Mouse (Mus musculus) heart, embryonic 12.5 days (tissue): ENCODE measurements at regions not wholly inside any gene's neighbourhood (a gene's known extent, or its start where the extent isn't known, plus 50 kb on each side); places are given as distances from the start of the nearest gene placed in this dataset.
A peak's percentile ranks its signal among the peaks of the same experiment; 100 is the strongest.

ENCODE experiments used
- ATAC-seq: fragments of 200-750 bp; cut with Nextera tagmentation; 2 replicates; pipeline ENCODE4 v1.8.0; 2017; ENCODE audit warnings: moderate TSS enrichment, moderate library complexity; ENCODE audit not compliant: insufficient number of reproducible peaks, low FRiP score
- H3K27ac ChIP-seq: fragments of 300-500 bp; sonication (generic); 2 replicates; pipeline ENCODE4 v1.5.1; 2016; ENCODE audit warnings: mild to moderate bottlenecking, moderate library complexity; ENCODE audit not compliant: poor library complexity, severe bottlenecking
- H3K27me3 ChIP-seq: fragments of 300-500 bp; sonication (generic); replicated peaks from 2 replicates; pipeline ENCODE4 v1.6.1; 2016; ENCODE audit warnings: mild to moderate bottlenecking, moderate library complexity
- H3K36me3 ChIP-seq: fragments of 300-500 bp; sonication (generic); 2 replicates; pipeline ENCODE4 v1.6.1; 2016; ENCODE audit warnings: mild to moderate bottlenecking, moderate library complexity
- H3K4me1 ChIP-seq: fragments of 300-500 bp; sonication (generic); replicated peaks from 2 replicates; pipeline ENCODE4 v1.6.1; 2016; ENCODE audit warnings: mild to moderate bottlenecking
- H3K4me2 ChIP-seq: fragments of 300-500 bp; sonication (generic); 2 replicates; pipeline ENCODE4 v1.6.1; 2016; ENCODE audit warnings: mild to moderate bottlenecking, moderate library complexity
- H3K4me3 ChIP-seq: fragments of 300-500 bp; sonication (generic); 2 replicates; pipeline ENCODE4 v1.5.1; 2016; ENCODE audit warnings: mild to moderate bottlenecking
- H3K9ac ChIP-seq: fragments of 300-500 bp; sonication (generic); 2 replicates; pipeline ENCODE4 v1.6.1; 2016; ENCODE audit warnings: mild to moderate bottlenecking, moderate library complexity
- H3K9me3 ChIP-seq: fragments of 300-500 bp; sonication (generic); replicated peaks from 2 replicates; pipeline ENCODE4 v1.6.1; 2016; ENCODE audit warnings: mild to moderate bottlenecking, moderate library complexity
- WGBS: fragments of 180-500 bp; shearing (Covaris S2); methylation state at CpG from one replicate; pipeline ENCODE4 v1.1.7; 2016; 5-methylcytosine and 5-hydroxymethylcytosine counted together

DNA sequence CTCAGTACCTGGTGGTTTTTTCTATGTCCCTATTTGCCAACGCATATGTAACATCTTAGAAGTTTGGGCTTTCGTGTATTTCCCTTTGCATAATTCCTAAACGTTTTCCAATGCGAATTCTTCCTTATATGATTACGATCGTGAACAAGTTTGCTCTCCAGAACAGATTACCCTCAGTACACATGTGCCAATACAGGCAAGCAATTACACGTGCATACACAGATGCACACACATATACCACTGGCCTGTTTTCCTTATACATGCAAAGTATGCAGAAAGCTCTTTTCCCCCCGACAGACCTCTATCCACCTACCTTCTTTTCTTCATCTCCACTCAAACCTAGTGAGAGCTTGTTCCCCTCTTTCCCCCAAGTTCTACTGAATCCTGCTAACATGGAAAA lies 144.1 kb downstream of the Csl start:
- Histone ChIP-seq H3K27ac (no peak overlapping the region), H3K27me3 (no peaks in the 10 kb centered on the region), H3K36me3 (no peaks in the 10 kb centered on the region), H3K4me3 (no peak overlapping the region), H3K4me2 (no peak overlapping the region), H3K4me1 (no peaks in the 10 kb centered on the region), H3K9me3 (no peaks in the 10 kb centered on the region), H3K9ac (no peak overlapping the region)
- no peak for ATAC-seq
- WGBS: 79% methylated on average over 8 of the region's 8 CpGs

DNA sequence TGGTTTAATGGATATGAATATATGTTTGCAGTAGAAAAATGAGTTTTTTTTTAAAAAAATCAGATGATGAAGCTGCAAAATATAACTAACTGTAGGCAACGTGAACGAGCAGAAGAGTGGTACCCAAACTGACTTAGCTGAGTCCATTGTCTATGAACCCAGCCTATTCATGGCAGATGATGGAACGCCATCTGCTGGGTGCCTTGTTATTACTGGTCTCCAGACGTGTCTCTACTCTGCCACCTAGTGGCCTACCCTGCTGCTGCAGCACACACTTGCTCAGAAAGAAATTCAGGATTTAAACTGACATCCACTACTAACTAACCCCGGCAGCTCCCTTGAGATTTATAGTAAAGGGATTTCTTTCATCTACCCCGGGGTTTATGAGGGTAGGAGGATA lies 143.7 kb downstream of the Csl start:
- no peaks in the 10 kb centered on the region for H3K4me1 ChIP-seq
- 17% methylated on average over 6 of the region's 6 CpGs for WGBS
- H3K27me3 ChIP-seq: no peaks in the 10 kb centered on the region
- no peak overlapping the region for H3K27ac ChIP-seq
- no peak overlapping the region for H3K4me2 ChIP-seq
- H3K9me3 ChIP-seq: no peaks in the 10 kb centered on the region
- no peaks in the 10 kb centered on the region for H3K36me3 ChIP-seq
- H3K9ac ChIP-seq: no peak overlapping the region
- H3K4me3 ChIP-seq: no peak overlapping the region
- ATAC-seq: no peak

DNA sequence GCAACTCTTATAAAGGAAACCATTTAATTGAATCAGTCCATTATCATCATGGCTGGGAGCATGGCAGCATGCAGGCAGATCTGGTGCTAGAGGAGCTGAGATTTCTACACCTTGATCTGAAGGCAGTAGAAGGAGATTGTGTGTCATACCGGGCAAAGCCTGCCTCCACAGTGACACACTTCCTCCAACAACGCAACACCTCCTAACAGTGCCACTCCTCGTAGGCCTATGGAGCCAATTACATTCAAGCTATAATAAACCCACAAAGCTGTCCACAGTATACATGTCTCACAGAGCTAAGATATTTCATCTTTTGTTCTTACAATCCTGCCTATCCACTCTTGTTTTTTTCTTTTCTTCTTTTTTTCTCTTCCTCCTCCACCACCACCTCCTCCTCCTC lies 141.8 kb downstream of the Csl start:
- H3K27me3 ChIP-seq: no peaks in the 10 kb centered on the region
- no peak for ATAC-seq
- WGBS: 68% methylated on average over 3 of the region's 3 CpGs

DNA sequence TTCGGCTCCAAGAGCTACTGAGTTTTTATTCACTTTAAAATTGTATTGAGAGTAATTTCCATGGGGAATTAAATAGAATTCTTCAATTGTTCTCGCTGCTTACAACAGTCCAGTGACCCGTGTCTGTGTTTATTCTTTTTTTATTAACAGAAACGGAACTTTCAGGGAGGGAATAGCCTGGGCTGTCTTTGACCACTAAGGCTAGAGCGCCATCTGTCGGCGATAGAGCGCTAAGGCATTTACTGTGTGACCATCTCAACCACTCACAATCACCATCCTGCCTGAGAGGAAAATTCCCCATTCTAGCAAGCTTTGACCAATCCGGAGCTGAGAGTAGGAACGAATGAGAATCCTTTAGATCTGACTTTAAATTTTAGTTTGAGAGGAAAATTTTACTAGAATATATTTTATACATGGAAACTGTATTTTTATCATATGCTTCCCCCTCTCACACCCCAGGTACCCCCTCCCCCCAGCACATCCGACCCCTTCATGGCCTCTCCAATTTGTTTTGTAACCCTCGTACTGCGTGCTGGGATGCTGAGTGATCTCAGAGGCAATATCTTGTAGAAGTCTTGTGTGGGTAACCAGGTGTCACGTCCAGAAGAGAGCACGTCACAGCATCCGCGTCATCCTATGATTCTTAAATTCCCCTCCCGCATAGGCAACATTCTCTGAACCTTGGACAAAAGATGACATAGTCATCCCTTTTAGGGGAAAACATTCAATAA lies 139.9 kb downstream of the Csl start:
- H3K4me2 ChIP-seq: no peak overlapping the region
- ATAC-seq: 0 out of 2 replicates have a peak, but pooled peaks have one; percentile 33
- H3K27me3 ChIP-seq: no peaks in the 10 kb centered on the region
- no peaks in the 10 kb centered on the region for H3K9me3 ChIP-seq
- 0 out of 2 replicates have a peak, but pooled peaks cover 4% of the 10 kb centered on the region for H3K4me1 ChIP-seq
- WGBS: 48% methylated on average over 18 of the region's 18 CpGs
- no peak overlapping the region for H3K27ac ChIP-seq
- H3K4me3 ChIP-seq: no peak overlapping the region
- no peaks in the 10 kb centered on the region for H3K36me3 ChIP-seq
- no peak overlapping the region for H3K9ac ChIP-seq

More for the DNA sequence above, 141.8 kb downstream of the Csl start:
- no peak overlapping the region for H3K9ac ChIP-seq
- H3K36me3 ChIP-seq: no peaks in the 10 kb centered on the region
- H3K4me2 ChIP-seq: no peak overlapping the region
- no peak overlapping the region for H3K27ac ChIP-seq
- H3K9me3 ChIP-seq: no peaks in the 10 kb centered on the region
- H3K4me1 ChIP-seq: 0 out of 2 replicates have a peak, but pooled peaks cover 4% of the 10 kb centered on the region
- no peak overlapping the region for H3K4me3 ChIP-seq

DNA sequence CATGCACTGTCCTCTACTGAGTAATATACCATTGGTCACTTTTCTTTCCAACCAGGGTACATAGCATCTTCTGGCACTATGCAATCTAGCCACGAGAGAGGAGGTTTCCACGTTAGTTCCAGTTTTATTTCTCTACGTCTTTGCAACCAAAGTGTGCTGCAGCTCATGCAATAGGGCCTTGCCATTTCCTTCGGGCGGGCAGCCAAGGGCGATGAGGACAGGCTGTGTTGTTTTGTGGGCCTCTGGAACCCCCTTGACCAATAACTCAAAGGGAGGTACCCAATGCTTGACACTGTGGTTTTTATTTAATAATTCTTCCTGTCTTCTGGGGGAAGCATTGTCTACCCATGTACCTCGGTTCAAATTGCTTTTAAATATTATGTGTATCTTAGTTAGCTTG lies 139.0 kb downstream of the Csl start:
- Histone ChIP-seq H3K9ac (no peak overlapping the region), H3K27ac (no peak overlapping the region), H3K4me1 (0 out of 2 replicates have a peak, but pooled peaks cover 4% of the 10 kb centered on the region), H3K4me3 (no peak overlapping the region), H3K36me3 (no peaks in the 10 kb centered on the region), H3K9me3 (no peaks in the 10 kb centered on the region), H3K27me3 (no peaks in the 10 kb centered on the region), H3K4me2 (no peak overlapping the region)
- 83% methylated on average over 7 of the region's 7 CpGs for WGBS
- no peak for ATAC-seq

DNA sequence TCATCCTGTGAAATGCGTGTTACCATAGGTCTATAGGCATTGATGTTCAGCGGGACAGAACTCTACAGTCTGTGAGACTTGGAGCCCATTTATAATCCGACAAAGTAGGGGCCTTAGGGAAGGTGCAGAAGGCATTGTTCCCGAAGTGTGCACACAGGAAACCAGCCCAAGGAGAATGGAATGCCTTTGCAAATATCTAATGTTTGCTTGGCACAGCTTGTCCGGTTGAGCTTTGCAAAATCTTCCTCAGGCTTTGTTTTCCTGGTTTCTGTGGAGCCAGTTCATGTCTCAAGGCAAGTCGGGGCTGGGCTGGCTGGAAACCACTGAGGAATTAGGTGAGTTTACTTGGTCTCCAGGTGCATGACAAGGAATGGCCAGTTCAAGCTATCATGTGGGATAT lies 132.1 kb downstream of the Csl start:
- Histone ChIP-seq H3K4me3 (no peak overlapping the region), H3K27ac (no peak overlapping the region), H3K4me1 (no peaks in the 10 kb centered on the region), H3K27me3 (no peaks in the 10 kb centered on the region), H3K9ac (no peak overlapping the region), H3K36me3 (no peaks in the 10 kb centered on the region), H3K9me3 (no peaks in the 10 kb centered on the region), H3K4me2 (no peak overlapping the region)
- 76% methylated on average over 6 of the region's 6 CpGs for WGBS
- no peak for ATAC-seq

DNA sequence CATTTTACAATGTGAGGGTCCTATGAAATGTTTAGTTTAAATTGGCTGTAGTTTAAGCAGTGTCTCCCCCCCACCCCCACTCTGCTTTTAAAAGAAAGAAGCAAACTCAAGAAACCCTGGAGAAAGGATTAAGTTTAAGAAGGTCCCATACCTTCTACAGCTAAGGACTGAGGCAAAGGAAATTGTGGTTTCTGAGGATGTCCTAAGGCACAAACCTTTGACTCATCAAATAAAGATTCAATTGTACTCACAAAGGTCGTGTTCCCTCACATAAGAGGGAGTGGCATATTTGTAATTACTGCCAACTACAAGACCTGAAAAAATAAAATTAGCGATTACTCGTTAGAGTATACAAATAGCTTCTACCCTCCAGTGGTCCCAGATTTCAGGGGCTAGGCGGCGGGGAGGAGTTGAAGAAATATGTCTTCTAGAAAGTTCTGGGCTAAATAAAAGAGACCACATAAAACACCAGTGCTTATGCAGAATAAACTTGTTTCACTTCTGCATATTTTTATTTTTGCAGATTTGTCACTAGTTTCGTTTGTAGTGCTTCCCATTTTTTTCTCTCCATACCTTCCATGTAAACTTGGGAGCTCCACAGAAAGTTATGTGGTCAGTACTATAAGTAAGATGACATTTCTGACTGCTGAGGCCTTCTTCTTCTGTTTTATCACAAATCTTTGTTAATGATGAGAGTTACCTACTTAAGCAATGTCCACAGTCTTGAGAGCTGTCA lies 127.0 kb downstream of the Csl start:
- Histone ChIP-seq H3K27ac (no peak overlapping the region), H3K27me3 (no peaks in the 10 kb centered on the region), H3K4me2 (no peak overlapping the region), H3K9me3 (no peaks in the 10 kb centered on the region), H3K9ac (no peak overlapping the region), H3K4me1 (no peaks in the 10 kb centered on the region), H3K36me3 (no peaks in the 10 kb centered on the region), H3K4me3 (no peak overlapping the region)
- ATAC-seq: no peak
- WGBS: 81% methylated on average over 6 of the region's 6 CpGs

DNA sequence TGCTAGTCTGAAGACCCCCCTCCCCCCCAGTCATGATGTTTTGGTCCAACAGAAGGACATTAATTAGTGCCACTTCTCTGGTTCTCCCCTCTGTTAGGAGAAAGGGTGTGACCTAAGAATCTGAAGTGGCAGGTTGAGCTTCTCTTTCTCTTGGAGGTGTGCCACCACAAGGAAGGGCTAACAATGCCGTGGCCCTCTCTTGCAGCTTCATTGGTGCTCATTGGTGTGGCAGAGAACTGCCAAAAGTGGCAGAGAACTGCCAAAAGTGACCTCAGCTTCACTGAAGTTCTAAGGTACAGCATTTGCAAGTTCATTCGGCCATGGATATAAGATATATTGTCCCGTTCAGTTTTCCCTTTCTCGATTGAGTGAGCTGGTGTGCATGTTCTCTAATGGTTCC lies 123.7 kb downstream of the Csl start:
- no peak overlapping the region for H3K9ac ChIP-seq
- H3K4me2 ChIP-seq: no peak overlapping the region
- no peak overlapping the region for H3K27ac ChIP-seq
- no peaks in the 10 kb centered on the region for H3K9me3 ChIP-seq
- H3K36me3 ChIP-seq: no peaks in the 10 kb centered on the region
- 81% methylated on average over 4 of the region's 4 CpGs for WGBS
- no peaks in the 10 kb centered on the region for H3K4me1 ChIP-seq
- H3K27me3 ChIP-seq: no peaks in the 10 kb centered on the region; the same call in 1 of the 2 replicates
- H3K4me3 ChIP-seq: no peak overlapping the region
- no peak for ATAC-seq

DNA sequence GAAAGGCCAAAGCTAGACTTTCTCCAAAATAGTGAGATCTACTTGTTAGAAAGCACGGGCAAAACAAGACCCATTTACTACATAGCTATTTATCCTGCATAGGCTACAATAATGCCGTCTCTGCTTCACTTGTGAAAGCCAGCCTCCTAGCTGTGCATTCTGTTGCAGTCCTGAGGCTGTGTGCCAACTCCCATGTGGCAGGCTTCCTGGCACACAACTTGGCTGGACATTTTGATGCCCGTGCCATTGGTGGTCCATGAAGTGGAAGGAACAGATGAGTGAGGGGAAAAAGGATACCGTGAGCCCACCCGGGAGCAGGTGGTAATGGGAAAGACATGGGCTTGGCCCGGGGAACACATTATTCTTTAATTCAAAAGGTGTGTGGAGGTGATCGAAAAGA lies 120.4 kb downstream of the Csl start:
- Histone ChIP-seq H3K9me3 (no peaks in the 10 kb centered on the region), H3K9ac (no peak overlapping the region), H3K27me3 (no peaks in the 10 kb centered on the region; the same call in 1 of the 2 replicates), H3K27ac (no peak overlapping the region), H3K4me2 (no peak overlapping the region), H3K4me3 (no peak overlapping the region), H3K4me1 (no peaks in the 10 kb centered on the region), H3K36me3 (no peaks in the 10 kb centered on the region)
- no peak for ATAC-seq
- 82% methylated on average over 7 of the region's 7 CpGs for WGBS

DNA sequence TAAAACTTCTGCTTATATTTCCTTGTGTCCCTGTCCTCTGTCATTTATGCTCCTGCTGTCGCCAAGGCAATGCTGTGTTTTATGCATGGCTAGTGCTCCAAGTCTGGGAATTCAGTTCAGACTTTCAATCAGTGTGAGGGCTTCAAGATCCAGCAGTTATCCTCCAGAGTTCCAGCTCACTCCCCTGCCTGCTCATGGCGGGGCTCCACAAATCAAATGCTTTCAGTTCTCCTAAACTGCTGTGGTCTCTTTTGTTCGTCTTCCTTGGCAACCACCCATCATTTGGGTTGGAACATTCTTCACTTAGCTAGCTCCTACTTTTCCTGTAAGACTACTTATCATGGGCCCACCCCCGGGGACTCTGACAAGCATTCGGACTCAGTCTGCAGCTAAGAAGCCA lies 120.0 kb downstream of the Csl start:
- Histone ChIP-seq H3K4me2 (no peak overlapping the region), H3K4me3 (no peak overlapping the region), H3K4me1 (no peaks in the 10 kb centered on the region), H3K36me3 (no peaks in the 10 kb centered on the region), H3K27me3 (no peaks in the 10 kb centered on the region; the same call in 1 of the 2 replicates), H3K9me3 (no peaks in the 10 kb centered on the region), H3K27ac (no peak overlapping the region), H3K9ac (no peak overlapping the region)
- ATAC-seq: no peak
- WGBS: 44% methylated on average over 5 of the region's 5 CpGs

DNA sequence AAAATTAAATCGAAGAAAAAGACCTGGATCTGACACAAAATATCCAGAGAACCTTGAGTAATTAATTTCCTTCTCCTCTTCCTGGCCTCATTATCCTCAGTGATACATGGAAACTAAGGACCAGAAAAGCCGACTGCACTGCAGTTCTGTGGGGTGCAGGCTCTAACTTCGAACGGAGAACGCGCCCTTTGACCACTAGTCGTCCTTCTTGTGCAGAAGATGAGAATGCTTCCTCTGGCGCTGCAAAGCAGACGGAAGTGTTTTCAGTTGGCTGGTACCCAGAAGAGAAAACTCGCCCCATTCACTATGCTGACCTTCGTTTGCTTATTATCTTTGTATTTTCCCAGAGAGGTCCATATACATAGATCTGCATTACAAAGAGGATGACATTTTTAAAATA lies 117.7 kb downstream of the Csl start:
- Histone ChIP-seq H3K9me3 (no peaks in the 10 kb centered on the region), H3K9ac (no peak overlapping the region), H3K27me3 (no peaks in the 10 kb centered on the region; the same call in 1 of the 2 replicates), H3K4me1 (no peaks in the 10 kb centered on the region), H3K4me2 (no peak overlapping the region), H3K36me3 (no peaks in the 10 kb centered on the region), H3K27ac (no peak overlapping the region), H3K4me3 (no peak overlapping the region)
- no peak for ATAC-seq
- 12% methylated on average over 11 of the region's 11 CpGs for WGBS
